ENCODE assay signal across 23 mouse cellular contexts in the genomic region with DNA sequence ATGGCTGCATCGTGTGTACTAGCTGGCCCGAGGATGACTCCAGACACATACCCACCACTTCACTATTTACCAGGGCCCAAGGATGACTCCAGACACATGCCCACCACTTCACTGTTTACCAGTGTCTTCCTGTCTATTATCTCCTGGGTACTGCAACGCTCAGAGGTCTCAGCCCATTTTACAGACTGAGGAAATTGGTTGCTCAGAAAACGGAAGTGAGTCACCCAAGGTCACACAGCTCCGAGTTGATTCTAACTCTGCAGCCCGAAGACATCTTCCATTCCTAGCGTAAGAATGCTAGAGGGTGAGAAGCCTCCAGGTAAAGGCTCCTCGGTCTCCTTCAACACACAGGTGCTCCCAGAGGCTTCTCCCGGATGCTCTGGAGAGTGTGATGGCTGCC.
"Had no signal": no experiment of that assay in that cellular context is flagged by ENCODE, and none has a peak within 500 bp of the region (broad histone marks: within the 10 kb centered on the region; RNA-seq: fewer than 3 reads in every experiment).

No protein-coding gene starts in this region.

- H3K4me1 ChIP-seq: limb, embryonic 13.5 days; liver, embryonic 12.5 days; liver, embryonic 15.5 days; neural tube, embryonic 12.5 days had no signal

- H3K9ac ChIP-seq: limb, embryonic 13.5 days; liver, embryonic 12.5 days; liver, embryonic 15.5 days; neural tube, embryonic 12.5 days; neural tube, embryonic 15.5 days had no signal

- DNase-seq: kidney, adult 9 months; kidney, postnatal 14 days; layer of hippocampus, postnatal 36 days; liver; lung, adult 2 months; lung, postnatal 14 days; lung, postnatal 4 days; midbrain, embryonic 14.5 days; right cerebral cortex, adult 18-20 months; right cerebral cortex, postnatal 14 days; right cerebral cortex, postnatal 4 days; thymus, adult 18-20 months; thymus, postnatal 14 days; thymus, postnatal 4 days had no signal

- H3K4me3 ChIP-seq: layer of hippocampus, adult 2 months; left cerebral cortex, adult 2 months; limb, embryonic 10.5 days; limb, embryonic 13.5 days; liver, embryonic 12.5 days; liver, embryonic 15.5 days; neural tube, embryonic 12.5 days; neural tube, embryonic 15.5 days had no signal

- H3K36me3 ChIP-seq: limb, embryonic 10.5 days; limb, embryonic 13.5 days; liver, embryonic 12.5 days; liver, embryonic 15.5 days; neural tube, embryonic 12.5 days; neural tube, embryonic 15.5 days had no signal

- H3K4me2 ChIP-seq: limb, embryonic 13.5 days; liver, embryonic 12.5 days; liver, embryonic 15.5 days; midbrain, embryonic 11.5 days; neural tube, embryonic 12.5 days; neural tube, embryonic 15.5 days had no signal

- H3K27ac ChIP-seq: layer of hippocampus, adult 2 months; left cerebral cortex, adult 2 months; limb, embryonic 10.5 days; limb, embryonic 13.5 days; liver, embryonic 12.5 days; liver, embryonic 15.5 days; neural tube, embryonic 12.5 days; neural tube, embryonic 15.5 days had no signal

- H3K27me3 ChIP-seq: limb, embryonic 13.5 days; neural tube, embryonic 12.5 days; neural tube, embryonic 15.5 days had no signal

- H3K9me3 ChIP-seq: limb, embryonic 10.5 days; limb, embryonic 13.5 days; liver, embryonic 12.5 days; liver, embryonic 15.5 days; neural tube, embryonic 12.5 days; neural tube, embryonic 15.5 days had no signal

- ATAC-seq: liver, embryonic 12.5 days had no signal
